Mouse (Mus musculus) cerebellum, postnatal 4 days (tissue): Measurements from ENCODE around the gene Cxadr.
"Not testable (repeated sequence)": the region's sequence is repeated elsewhere in the genome, so short reads cannot be mapped to it uniquely, and the experiment has no call there.

Experiments
- DNase-seq, 2 experiments: peaks; one replicate each; pipeline ENCODE4 v3.0.0; 2022; ENCODE audit warnings: low spot score in 2 of 2, mixed read lengths in 1 of 2

The Cxadr gene

GRCm38 (mm10) chr16:78364554-78364953, 63.3 kb downstream of the Cxadr start:
- DNase-seq, result not testable (repeated sequence)

- DNase-seq, result no peak
These were observed 70.3 kb downstream of the Cxadr start for GRCm38 (mm10) chr16:78371491-78372046.

GRCm38 (mm10) chr16:78372786-78373185, 71.5 kb downstream of the Cxadr start:
- DNase-seq, result no peak

GRCm38 (mm10) chr16:78373743-78374142, 72.5 kb downstream of the Cxadr start:
- DNase-seq, result no peak

GRCm38 (mm10) chr16:78375222-78375621, 73.9 kb downstream of the Cxadr start:
- DNase-seq, result no peak

GRCm38 (mm10) chr16:78375821-78376691, 74.8 kb downstream of the Cxadr start:
- DNase-seq, result peak in 1 of 2 experiments; percentile 38

- DNase-seq, result peak; percentile 68 to 90
These were observed 75.7 kb downstream of the Cxadr start, which contains the start of gene Btg3 for GRCm38 (mm10) chr16:78376745-78377570. Gene Btg3 (minus strand): TSS chr16:78377192.

DNA sequence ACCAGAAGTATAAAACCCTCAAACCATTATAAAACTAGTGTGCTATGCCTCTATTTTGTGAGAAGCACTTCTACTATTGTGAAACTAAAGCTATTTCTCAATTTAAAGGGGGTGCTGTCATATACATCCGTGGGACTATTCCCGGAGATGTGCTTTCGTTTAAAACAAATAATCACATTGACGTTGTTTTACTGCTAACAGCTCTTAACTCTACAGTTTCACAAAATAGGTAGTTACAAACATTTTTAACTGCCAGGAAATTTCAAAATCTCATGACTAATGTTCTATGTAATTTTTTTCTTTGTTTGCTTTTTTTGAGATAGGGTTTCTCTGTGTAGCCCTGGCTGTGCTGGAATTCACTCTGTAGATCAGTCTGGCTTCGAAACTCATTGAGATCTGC, 77.2 kb downstream of the Cxadr start:
- DNase-seq, result no peak

DNA sequence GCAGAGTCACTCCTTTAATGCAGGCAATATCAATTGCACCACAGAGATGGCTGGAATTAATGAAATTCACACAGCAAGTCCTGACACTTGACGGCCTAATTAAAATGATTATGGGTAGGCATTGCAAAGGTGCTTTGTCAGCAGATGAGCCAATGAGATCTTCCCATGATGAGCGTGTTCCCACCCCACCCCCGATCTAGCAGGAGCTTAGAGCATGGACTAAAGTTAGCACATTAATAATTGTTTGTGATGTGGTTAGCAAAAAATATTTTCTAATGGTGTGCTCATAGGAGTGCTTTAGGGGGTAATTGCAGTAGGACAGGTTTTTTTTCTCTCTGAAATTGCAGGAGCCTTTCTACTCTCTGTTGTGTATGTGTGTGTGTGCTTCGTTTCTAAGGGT, 87.8 kb downstream of the Cxadr start:
- no peak for DNase-seq

GRCm38 (mm10) chr16:78389986-78390385, 88.7 kb downstream of the Cxadr start:
- no peak for DNase-seq

DNA sequence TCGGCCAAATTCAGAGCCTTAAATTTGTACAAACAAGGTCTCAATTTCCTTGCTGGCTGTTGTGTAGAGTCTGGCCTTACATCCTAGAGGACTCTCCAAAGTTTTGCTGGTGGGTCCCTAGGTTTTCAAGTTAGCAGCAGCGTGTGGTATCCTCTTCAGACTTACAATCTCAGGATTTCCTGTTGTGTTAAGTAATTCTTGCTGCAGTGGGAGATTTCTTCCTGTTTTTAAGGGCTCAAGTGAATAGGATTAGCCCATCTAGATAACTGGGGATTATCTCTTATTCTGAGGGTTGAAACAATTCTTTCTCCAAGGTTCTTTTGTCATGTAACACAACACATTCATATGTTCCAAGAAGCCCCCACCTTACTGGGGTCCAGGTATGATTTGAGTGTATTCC, 90.1 kb downstream of the Cxadr start:
- DNase-seq, result no peak

DNA sequence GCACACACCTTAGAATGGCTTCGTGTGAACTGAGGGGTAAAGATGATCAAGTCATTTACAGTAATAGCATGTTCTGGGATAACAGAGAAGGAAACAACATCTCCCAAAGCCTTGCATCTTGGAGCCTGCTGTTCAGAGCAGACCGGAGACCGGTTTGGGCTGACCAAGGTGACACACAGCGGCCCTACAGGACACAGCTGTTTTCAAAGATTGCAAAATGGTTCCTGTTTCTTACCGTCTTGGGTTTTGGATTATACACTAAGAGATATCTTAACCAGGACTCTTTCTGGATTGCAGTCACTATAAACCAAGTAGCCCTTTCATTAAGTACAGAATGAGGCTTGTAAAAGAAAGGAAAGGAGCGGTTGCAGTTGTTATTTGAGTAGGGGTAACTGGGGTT, 97.4 kb downstream of the Cxadr start:
- DNase-seq, result no peak

- DNase-seq, result no peak
These were observed 98.1 kb downstream of the Cxadr start for GRCm38 (mm10) chr16:78399423-78399822.

DNA sequence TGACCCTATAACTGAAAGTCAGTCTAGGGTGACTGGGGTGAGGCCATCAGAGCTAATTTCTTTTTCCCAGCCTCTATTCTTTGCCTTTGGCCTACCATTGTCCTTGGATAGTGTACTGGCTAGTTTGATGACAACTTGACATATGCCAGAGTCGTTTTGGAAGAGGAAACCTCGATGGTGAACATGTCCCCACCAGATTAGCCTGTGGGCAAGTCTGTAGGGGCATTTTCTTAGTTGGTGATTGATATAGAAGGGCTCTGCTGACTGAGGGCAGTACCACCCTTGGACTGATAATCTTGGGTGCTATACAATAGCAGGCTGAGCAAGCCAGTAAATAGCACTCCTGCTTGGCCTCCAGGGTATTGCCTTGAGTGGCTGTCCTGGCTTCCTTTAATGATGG, 101.0 kb downstream of the Cxadr start:
- DNase-seq, result no peak

- no peak for DNase-seq
These were observed 105.4 kb downstream of the Cxadr start for GRCm38 (mm10) chr16:78406657-78407056.

DNA sequence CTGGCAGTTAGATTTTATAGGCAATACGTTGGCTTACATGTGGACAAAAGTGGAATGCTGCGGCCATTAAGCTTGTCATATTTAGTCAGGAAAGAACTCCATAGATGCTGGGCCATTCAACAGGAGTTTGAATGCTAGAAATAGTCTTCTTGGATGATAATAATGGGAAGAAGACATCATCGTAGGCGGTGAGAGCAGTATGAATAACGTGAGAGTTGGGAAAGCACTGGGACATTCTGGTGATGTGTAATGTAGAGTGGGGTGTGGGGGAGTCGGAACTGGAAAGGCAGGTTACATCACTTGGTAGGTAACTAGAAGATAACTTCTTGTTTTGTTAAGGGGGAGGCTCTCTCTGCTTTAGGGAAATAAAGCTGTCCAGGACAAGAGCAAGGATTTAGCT, 106.6 kb downstream of the Cxadr start:
- no peak for DNase-seq
